Comparison of ENCODE assay signal across 1 mouse cellular context in genomic region chr5:31241522-31242034, GRCm38 (mm10).
TF ChIP-seq lines count a peak whose summit lies in the region.

No protein-coding gene starts in this region.

TF ChIP-seq in MEL, 35 proteins besides CTCF, POLR2A, EP300 and RAD21:
- TF ChIP-seq TBP (IDR thresholded peaks at IDR 0.05; ENCODE audit: low read depth, low read length) (0 out of 2 replicates have a peak, but pooled peaks have one; percentile 21), POLR2AphosphoS2 (IDR thresholded peaks at IDR 0.05; ENCODE audit: low read length) (no peak), ZC3H11A (IDR thresholded peaks at IDR 0.05; ENCODE audit: low read depth, low read length) (no peak), MXI1 (IDR thresholded peaks at IDR 0.05; ENCODE audit: low read depth, low read length) (peak; percentile 68), RCOR1 (IDR thresholded peaks at IDR 0.05; ENCODE audit: low read depth, low read length) (no peak), ZMIZ1 (IDR thresholded peaks at IDR 0.05; ENCODE audit: low read depth, low read length) (no peak), MYC (IDR thresholded peaks at IDR 0.05; ENCODE audit: low read depth, low read length) (no peak), GATA1 (IDR thresholded peaks at IDR 0.05; ENCODE audit: low read depth, low read length) (no peak), SIN3A (IDR thresholded peaks at IDR 0.05; ENCODE audit: low read length) (peak; percentile 74; the same call in 1 of the 2 replicates), BHLHE40 (IDR thresholded peaks at IDR 0.05; ENCODE audit: borderline replicate concordance, low read depth, low read length) (no peak), NELFE (IDR thresholded peaks at IDR 0.05; ENCODE audit: low read depth, low read length) (no peak)
